Mouse (Mus musculus): Measurements from ENCODE around the gene Itga9.
A peak's percentile ranks its signal among the peaks of the same experiment; 100 is the strongest.

Itga9 gene

DNA sequence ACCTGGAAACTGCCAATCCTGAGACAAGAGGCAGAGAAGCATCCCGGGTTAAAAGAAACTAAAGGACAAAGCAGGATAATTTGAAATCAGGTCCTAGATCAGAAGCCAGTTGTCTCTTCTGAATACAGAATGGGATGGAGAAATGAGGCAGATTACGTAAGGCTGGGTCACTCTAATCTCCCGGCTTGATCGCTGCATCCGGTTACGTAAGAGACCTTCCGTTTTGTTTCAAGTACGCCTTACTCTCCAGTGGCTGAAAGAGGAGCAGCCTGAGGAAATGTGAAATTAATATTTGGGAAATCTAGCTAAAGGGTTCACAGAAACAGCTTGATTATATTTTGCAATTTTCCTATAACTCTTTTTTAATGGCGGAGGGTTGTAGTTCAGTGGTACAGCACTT lies 306.6 kb downstream of the Itga9 start:
- no peak for DNase-seq (ENCODE audit: extremely low spot score, low read depth, low spot score)

DNA sequence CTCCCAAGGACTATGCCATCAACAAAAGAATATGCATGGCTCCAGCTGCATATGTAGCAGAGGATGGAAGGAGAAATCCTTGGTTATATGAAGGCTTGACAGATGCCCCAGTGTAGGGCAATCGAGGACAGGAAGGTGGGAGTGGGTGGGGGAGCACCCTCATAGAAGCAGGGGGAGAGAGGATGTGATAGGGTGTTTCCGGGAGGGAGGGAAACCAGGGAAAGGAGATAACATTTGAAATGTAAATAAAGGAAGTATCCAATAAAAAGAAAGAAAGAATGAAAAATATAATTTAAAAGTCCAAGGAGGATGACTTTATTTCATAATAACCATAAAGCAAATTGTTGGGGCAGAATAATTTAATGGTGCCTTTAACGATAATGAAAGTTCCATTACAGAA lies 307.1 kb downstream of the Itga9 start:
- DNase-seq (ENCODE audit: extremely low spot score, low read depth, low spot score), result no peak

DNA sequence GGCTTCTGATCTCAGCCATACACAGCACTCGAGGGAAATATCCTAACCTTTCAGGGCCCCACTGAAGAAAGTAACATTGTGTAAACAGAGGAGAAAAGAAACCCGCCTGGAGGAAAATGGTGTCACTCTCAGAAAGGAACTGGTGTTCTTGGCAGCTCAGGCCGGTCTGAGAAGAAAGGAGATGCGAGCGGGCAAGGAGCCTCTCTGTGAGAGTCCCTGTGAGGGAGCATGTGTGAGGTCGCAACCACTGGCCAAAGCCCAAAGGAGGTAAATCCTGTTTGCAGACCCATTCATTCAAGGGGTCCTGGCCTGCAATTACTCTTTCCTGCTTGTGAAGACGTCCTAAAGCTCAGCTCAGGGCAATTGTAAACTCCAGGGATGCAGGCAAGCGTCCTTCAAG lies 308.1 kb downstream of the Itga9 start:
- no peak for DNase-seq (ENCODE audit: extremely low spot score, low read depth, low spot score)

DNA sequence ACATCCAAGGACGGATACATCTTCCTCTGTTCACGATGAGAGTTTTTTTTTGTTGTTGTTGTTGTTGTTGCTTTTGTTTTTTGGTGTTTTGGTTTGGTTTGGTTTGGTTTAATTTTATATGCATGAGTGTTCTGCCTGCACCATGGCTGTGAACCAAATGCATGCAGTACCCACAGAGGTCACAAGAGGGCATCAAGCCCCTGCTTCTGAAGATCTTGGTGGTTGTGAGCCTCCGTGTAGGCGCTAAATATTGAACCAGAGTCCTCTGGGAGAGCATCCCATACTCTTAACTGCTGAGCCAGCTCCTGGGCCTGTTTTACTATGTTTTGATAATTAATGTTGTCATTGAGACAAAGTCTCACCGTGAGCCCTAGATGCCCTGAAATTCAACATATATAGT lies 308.8 kb downstream of the Itga9 start:
- no peak for DNase-seq (ENCODE audit: extremely low spot score, low read depth, low spot score)

- no peak for DNase-seq (ENCODE audit: extremely low spot score, low read depth, low spot score)
Observed at GRCm38 (mm10) chr9:118919672-118920186, 313.2 kb downstream of the Itga9 start.

DNA sequence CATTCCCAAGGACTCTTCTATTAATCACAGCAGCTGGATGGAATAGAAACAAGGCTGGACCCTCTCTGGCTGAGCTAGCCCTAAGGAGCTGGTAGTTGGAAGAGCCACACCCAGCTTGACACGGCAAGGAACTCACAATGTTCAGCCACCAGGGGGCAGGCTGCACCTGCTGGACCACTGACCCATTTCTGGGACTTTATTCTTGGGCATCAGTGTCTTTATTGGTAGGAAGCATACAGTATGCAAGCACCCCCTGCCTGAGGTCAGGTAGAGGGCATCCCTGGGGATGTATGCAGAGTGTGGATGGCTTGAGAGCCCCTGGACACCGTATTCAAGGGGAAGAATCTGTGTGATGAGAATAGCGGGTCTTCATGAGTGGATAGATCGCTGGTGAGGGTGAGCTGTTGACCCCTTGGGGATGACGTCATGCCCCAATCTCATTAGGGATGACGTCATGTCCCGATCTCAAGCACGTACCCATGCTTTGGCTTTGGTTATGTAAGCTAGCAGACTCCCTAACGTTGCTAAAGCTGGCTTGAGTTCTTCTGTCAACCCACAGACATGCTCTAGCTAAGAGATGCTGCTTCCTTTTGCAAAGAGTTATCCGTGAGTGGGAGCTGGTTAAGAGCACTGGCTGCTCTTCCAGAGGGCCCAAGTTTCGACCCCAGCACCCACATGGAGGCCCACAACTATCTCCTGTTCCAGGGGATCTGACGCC lies 314.5 kb downstream of the Itga9 start:
- no peak for DNase-seq (ENCODE audit: extremely low spot score, low read depth, low spot score)

DNA sequence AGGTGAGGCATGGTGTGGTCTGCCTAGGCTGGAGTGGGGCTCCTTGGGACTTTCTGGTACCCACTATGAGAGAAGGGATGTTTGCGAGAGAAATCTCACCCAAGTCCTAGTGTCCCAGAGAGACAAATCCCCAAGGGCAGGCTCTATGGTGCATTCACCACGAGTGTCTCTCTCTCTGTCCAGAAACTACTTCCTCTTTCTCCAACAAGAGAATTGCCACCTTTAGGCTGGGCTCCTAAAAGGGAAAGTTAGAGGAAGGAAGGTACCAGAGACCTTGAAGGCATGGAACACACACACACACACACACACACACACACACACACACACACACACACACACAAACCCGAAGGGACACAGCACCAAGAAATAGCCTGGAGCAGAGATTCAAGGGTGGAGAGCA lies 315.4 kb downstream of the Itga9 start:
- DNase-seq (ENCODE audit: extremely low spot score, low read depth, low spot score), result no peak

- DNase-seq (ENCODE audit: extremely low spot score, low read depth, low spot score), result no peak
Observed at GRCm38 (mm10) chr9:118924554-118925085, 318.1 kb downstream of the Itga9 start.

DNA sequence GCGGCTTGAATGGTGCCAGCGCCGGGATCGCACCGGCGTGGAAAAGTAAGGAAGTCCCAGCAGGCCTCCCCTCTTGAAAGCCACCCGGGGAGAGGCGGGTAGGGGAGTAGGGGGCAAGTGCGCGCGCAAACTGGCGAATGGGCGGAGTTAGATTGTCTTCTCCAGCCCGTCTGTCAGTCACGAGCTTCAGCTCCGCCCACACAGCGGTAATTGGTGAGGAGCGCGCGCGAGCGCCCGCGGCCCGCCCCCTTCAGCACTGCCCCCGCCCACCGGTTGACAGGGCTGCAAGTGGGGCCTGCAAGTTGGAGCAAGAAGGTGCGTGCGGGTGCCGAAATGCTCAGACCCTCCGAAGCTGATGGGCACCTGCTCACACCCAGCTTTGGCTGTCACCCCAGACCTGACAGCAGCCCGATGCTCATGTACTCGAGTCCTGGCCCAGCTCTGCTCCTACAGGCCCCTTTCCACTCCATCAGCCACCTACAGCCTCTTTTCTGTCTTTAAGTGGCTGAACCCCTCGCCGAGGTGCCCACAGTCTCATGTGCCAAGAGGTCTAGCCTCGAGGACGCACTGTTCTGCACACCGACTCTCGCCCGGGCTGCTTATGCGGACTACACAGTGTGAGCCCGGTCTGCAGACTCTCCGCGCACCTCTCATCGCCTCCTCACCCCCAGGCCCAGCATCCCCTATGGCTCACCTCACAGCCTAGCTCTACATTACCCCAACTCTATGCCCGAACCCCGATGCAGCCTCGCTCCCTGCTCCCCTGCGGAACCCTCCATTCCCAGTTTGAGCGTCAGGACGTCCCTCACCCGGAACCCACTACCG lies 319.0 kb downstream of the Itga9 start:
- DNase-seq (ENCODE audit: extremely low spot score, low read depth, low spot score), result peak; percentile 67

GRCm38 (mm10) chr9:118926111-118926650 lies 319.7 kb downstream of the Itga9 start, which contains the start of gene Ctdspl:
Ctdspl (plus strand) TSS chr9:118926453.
- no peak for DNase-seq (ENCODE audit: extremely low spot score, low read depth, low spot score)

- DNase-seq (ENCODE audit: extremely low spot score, low read depth, low spot score), result no peak
Observed at GRCm38 (mm10) chr9:118926688-118927321, 320.3 kb downstream of the Itga9 start.

DNA sequence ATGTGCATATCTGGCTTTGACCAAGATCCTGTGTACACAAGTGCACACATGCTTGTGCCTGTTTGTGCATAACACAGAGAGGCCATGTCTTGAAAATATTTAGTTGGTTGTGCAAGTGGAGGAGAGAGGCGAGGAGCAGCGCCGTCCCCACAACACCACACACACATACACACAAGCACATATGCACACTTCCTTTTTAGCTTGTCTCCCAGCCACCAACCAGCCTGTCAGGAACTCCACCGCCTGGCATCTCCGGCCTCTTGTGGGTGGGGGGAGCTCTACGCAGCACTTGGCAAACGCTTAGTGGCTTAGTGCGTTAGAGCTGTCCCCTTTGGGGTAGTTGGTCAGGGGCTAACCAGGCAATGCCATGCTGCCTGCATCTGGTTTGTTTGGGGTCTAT lies 321.0 kb downstream of the Itga9 start:
- DNase-seq (ENCODE audit: extremely low spot score, low read depth, low spot score), result no peak

DNA sequence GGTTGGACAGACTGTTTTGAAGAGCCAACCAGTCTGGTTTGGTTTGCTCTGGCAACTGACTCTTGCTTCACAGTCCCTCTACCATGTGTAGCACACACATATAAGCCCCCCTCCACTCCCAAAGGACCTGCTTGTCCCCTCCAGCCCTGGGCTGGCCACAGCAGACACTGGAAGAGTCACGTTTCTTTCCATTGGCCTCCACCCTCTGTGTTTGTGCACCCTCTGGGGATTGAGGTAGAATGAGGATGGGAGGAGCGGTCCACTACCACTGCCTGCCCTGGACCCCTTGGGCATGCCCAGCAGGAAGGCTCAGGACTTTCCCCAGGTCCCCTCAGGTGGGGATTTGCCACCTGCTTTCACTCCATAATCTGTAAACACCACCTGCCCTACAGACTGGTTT lies 321.5 kb downstream of the Itga9 start:
- no peak for DNase-seq (ENCODE audit: extremely low spot score, low read depth, low spot score)

DNA sequence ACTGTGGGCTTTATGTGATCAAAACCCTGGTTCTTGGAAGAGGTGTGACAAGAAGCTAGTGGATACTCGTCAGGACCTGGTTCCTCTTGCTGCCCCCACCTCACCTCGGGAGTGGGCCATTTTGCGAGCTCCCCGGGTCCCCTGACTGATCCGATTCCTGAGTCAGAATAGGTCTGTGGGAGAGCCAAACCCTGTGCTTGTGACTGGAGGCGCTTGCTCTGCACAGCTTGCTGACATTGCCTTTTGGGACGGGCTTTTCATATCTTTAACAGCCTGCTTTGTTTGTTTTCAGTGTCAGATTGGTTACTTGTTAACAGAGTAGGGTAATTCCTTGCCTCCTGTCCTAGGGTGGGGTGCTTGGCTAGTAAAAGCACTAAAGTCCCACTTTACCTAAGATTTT lies 322.2 kb downstream of the Itga9 start:
- no peak for DNase-seq (ENCODE audit: extremely low spot score, low read depth, low spot score)

DNA sequence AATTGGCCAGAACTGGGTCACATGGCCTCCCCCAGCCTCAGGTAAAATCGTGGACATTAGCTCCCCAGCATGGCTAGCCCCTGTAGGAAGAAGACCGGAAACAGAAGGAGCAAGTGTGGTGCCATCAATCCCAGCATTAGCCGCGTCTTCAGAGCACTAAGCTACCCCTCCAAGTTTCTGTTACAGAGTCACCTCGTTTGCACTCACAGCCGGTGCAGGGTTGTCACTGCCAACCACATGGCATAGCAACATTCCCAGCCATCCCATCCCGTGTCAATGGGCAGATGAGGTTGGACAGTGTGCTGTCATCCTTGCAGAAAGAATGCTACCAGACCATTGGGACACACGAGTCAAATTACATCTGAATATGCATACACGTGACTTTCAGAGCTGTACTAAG lies 324.1 kb downstream of the Itga9 start:
- no peak for DNase-seq (ENCODE audit: extremely low spot score, low read depth, low spot score)

GRCm38 (mm10) chr9:118933800-118934199 lies 327.3 kb downstream of the Itga9 start:
- DNase-seq (ENCODE audit: extremely low spot score, low read depth, low spot score), result no peak

- DNase-seq (ENCODE audit: extremely low spot score, low read depth, low spot score), result no peak
Observed at GRCm38 (mm10) chr9:118934319-118934718, 327.8 kb downstream of the Itga9 start.

DNA sequence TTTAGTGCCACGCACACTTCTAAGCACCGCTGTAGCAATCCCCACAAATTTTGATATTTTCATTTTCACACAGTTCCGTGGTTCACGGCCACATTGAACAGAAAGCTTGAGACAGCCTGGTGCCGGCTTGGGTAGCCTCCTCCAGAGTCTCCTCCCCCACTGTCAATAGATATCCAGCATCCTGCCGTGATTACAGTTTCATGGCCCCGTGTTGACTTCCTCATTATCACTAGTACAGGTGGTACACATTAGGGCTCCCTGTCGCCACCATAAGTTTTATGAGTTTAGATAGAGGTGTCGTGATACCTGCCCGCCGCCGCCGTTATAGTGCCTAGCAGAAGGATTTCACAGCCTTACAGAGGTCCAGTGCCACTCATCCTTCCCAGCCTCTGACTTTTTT lies 328.6 kb downstream of the Itga9 start:
- no peak for DNase-seq (ENCODE audit: extremely low spot score, low read depth, low spot score)

DNA sequence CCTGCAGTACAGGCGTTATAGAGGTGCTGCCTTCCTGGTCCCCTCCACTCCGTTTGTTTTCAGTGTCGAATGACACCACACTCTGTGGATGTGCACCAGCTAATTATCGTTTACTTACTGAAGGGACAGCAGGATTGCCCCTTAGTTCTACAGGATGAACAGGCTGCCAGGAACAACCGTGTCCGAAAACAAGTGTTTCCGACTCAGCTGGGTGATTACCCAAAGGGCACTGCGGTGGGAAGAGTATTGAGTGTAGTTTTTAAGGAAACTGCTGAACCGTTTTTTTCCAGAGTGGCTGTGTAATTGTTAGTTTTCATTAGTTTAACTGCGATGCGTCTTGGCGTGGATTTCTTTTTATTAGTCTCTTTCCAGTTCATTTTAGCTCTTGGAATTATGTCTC lies 329.6 kb downstream of the Itga9 start:
- no peak for DNase-seq (ENCODE audit: extremely low spot score, low read depth, low spot score)

GRCm38 (mm10) chr9:118937515-118937914 lies 331.0 kb downstream of the Itga9 start:
- no peak for DNase-seq (ENCODE audit: extremely low spot score, low read depth, low spot score)

GRCm38 (mm10) chr9:118939410-118939809 lies 332.9 kb downstream of the Itga9 start:
- DNase-seq (ENCODE audit: extremely low spot score, low read depth, low spot score), result no peak
